Mouse (Mus musculus) urinary bladder, postnatal 10 days (tissue): ENCODE measurements around the gene Nrxn1.

ENCODE experiments used
- DNase-seq: peaks from one replicate; pipeline ENCODE4 v3.0.0; 2022; ENCODE audit warnings: low spot score

Nrxn1 gene

GRCm38 (mm10) chr17:90654506-90654905 lies 438.4 kb downstream of the Nrxn1 start:
- no peak for DNase-seq

- DNase-seq = no peak
Measured at GRCm38 (mm10) chr17:90653347-90653746, 439.5 kb downstream of the Nrxn1 start.

GRCm38 (mm10) chr17:90650279-90650678 lies 442.6 kb downstream of the Nrxn1 start:
- no peak for DNase-seq

- DNase-seq = no peak
Measured at GRCm38 (mm10) chr17:90638970-90639524, 453.8 kb downstream of the Nrxn1 start.

- no peak for DNase-seq
Measured at GRCm38 (mm10) chr17:90638183-90638727, 454.6 kb downstream of the Nrxn1 start.

- no peak for DNase-seq
Measured at GRCm38 (mm10) chr17:90631371-90631770, 461.5 kb downstream of the Nrxn1 start.

- DNase-seq = no peak
Measured at GRCm38 (mm10) chr17:90629851-90630250, 463.0 kb downstream of the Nrxn1 start.

- no peak for DNase-seq
Measured at GRCm38 (mm10) chr17:90628469-90628868, 464.4 kb downstream of the Nrxn1 start.

GRCm38 (mm10) chr17:90628004-90628403 lies 464.9 kb downstream of the Nrxn1 start:
- no peak for DNase-seq

GRCm38 (mm10) chr17:90627395-90627794 lies 465.5 kb downstream of the Nrxn1 start:
- no peak for DNase-seq

GRCm38 (mm10) chr17:90624591-90625266 lies 468.1 kb downstream of the Nrxn1 start:
- DNase-seq = no peak

- DNase-seq = no peak
Measured at GRCm38 (mm10) chr17:90621828-90622227, 471.0 kb downstream of the Nrxn1 start.

- DNase-seq = no peak
Measured at GRCm38 (mm10) chr17:90615019-90615418, 477.9 kb downstream of the Nrxn1 start.

- DNase-seq = no peak
Measured at GRCm38 (mm10) chr17:90607427-90607806, 485.5 kb downstream of the Nrxn1 start.

GRCm38 (mm10) chr17:90606718-90607426 lies 486.0 kb downstream of the Nrxn1 start:
- no peak for DNase-seq

GRCm38 (mm10) chr17:90599570-90600524 lies 493.0 kb downstream of the Nrxn1 start:
- no peak for DNase-seq

GRCm38 (mm10) chr17:90594798-90595533 lies 497.9 kb downstream of the Nrxn1 start:
- no peak for DNase-seq

GRCm38 (mm10) chr17:90586891-90587290 lies 506.0 kb downstream of the Nrxn1 start:
- no peak for DNase-seq

GRCm38 (mm10) chr17:90584666-90585195 lies 508.1 kb downstream of the Nrxn1 start:
- no peak for DNase-seq

GRCm38 (mm10) chr17:90583826-90584534 lies 508.9 kb downstream of the Nrxn1 start:
- no peak for DNase-seq
